Mouse (Mus musculus) hindbrain, postnatal 0 days (tissue): ENCODE measurements at regions not wholly inside any gene's neighbourhood (a gene's known extent, or its start where the extent isn't known, plus 50 kb on each side); places are given as distances from the start of the nearest gene placed in this dataset.

Experiments
- ATAC-seq: fragments of 200-750 bp; cut with Nextera tagmentation; 2 replicates; pipeline ENCODE4 v1.8.0; 2017; ENCODE audit warnings: mild to moderate bottlenecking, moderate TSS enrichment, moderate library complexity
- DNase-seq: peaks from one replicate; pipeline ENCODE4 v3.0.0-alpha.2; 2015; ENCODE audit warnings: low spot score
- H3K27ac ChIP-seq: fragments of 300-500 bp; sonication (generic); 2 replicates; pipeline ENCODE4 v1.5.1; 2014; ENCODE audit warnings: mild to moderate bottlenecking
- H3K27me3 ChIP-seq: fragments of 300-500 bp; sonication (generic); 2 replicates; pipeline ENCODE4 v1.6.1; 2014; ENCODE audit warnings: low read length, mixed read lengths; ENCODE audit not compliant: insufficient read depth
- H3K36me3 ChIP-seq: fragments of 300-500 bp; sonication (generic); 2 replicates; pipeline ENCODE4 v1.6.1; 2014; ENCODE audit warnings: low read length, mixed read lengths; ENCODE audit not compliant: insufficient read depth
- H3K4me1 ChIP-seq: fragments of 300-500 bp; sonication (generic); 2 replicates; pipeline ENCODE4 v1.6.1; 2014; ENCODE audit warnings: antibody characterized with exemption, low read length, mixed read lengths; ENCODE audit not compliant: insufficient read depth
- H3K4me2 ChIP-seq: fragments of 300-500 bp; sonication (generic); 2 replicates; pipeline ENCODE4 v1.6.1; 2014; ENCODE audit warnings: low read depth, mild to moderate bottlenecking, low read length, moderate library complexity, mixed read lengths
- H3K4me3 ChIP-seq: fragments of 300-500 bp; sonication (generic); 2 replicates; pipeline ENCODE4 v1.5.1; 2014; ENCODE audit warnings: low read length
- H3K9ac ChIP-seq: fragments of 300-500 bp; sonication (generic); replicated peaks from 2 replicates; pipeline ENCODE4 v1.6.1; 2014; ENCODE audit warnings: mild to moderate bottlenecking, low read length, moderate library complexity, mixed read lengths
- H3K9me3 ChIP-seq: fragments of 300-500 bp; sonication (generic); 2 replicates; pipeline ENCODE4 v1.6.1; 2016; ENCODE audit warnings: low read length, mixed read lengths
- CTCF ChIP-seq: IDR thresholded peaks from 2 replicates; pipeline ENCODE4 v1.5.1; 2016; ENCODE audit warnings: antibody characterized with exemption, control low read depth, low read depth
- WGBS: fragments of 180-500 bp; shearing (Covaris S2); extraction: QIAGEN DNeasy Blood & Tissue Kit; methylation state at CpG from one replicate; pipeline ENCODE4 v1.1.7; 2014; 5-methylcytosine and 5-hydroxymethylcytosine counted together

- Histone ChIP-seq H3K4me2 (no peak overlapping the region), H3K4me3 (no peak overlapping the region), H3K9ac (no peak overlapping the region), H3K27me3 (no peaks in the 10 kb centered on the region), H3K4me1 (no peaks in the 10 kb centered on the region), H3K27ac (no peak overlapping the region), H3K36me3 (no peaks in the 10 kb centered on the region), H3K9me3 (no peaks in the 10 kb centered on the region)
- 50% methylated on average over 2 of the region's 2 CpGs for WGBS
- DNase-seq, result no peak
- ATAC-seq, result no peak
- TF ChIP-seq CTCF, result no peak
Observed at GRCm38 (mm10) chr5:85621078-85621477, 444.3 kb downstream of the Cenpc1 start.

DNA sequence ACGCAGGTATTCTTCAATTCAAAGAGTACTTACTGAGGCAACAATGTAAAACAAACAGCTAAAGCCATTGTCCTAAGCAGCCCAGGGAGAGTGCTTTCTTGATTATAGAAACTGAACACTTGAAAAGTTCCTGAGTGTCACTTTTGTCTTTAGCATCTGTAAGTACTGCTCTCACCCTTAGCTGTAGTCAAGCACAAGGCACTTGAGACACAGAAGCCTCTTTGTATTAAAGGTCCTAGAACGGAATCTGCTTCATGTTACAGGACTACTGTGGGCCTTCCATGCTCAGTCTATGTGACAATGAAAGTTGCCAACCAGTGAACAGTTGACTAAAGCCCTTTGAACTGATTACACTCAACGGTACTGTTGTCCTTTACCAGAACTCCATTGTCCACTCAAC lies 450.6 kb downstream of the Cenpc1 start:
- 80% methylated on average over 3 of the region's 3 CpGs for WGBS
- H3K9ac ChIP-seq, result no peak overlapping the region
- no peak overlapping the region for H3K27ac ChIP-seq

GRCm38 (mm10) chr5:85612606-85613005 lies 452.8 kb downstream of the Cenpc1 start:
- DNase-seq (no peak), ATAC-seq (no peak)
- no peak overlapping the region for H3K27ac ChIP-seq
- H3K4me3 ChIP-seq, result no peak overlapping the region
- no peaks in the 10 kb centered on the region for H3K4me1 ChIP-seq
- no peaks in the 10 kb centered on the region for H3K9me3 ChIP-seq
- no peak overlapping the region for H3K9ac ChIP-seq
- TF ChIP-seq CTCF, result no peak
- 87% methylated on average over 4 of the region's 4 CpGs for WGBS
- no peaks in the 10 kb centered on the region for H3K27me3 ChIP-seq
- no peak overlapping the region for H3K4me2 ChIP-seq
- no peaks in the 10 kb centered on the region for H3K36me3 ChIP-seq

More for the DNA sequence above, 450.6 kb downstream of the Cenpc1 start:
- Histone ChIP-seq H3K4me1 (no peaks in the 10 kb centered on the region), H3K36me3 (no peaks in the 10 kb centered on the region), H3K4me3 (no peak overlapping the region), H3K4me2 (no peak overlapping the region), H3K9me3 (no peaks in the 10 kb centered on the region), H3K27me3 (no peaks in the 10 kb centered on the region)
- TF ChIP-seq CTCF, result no peak
- ATAC-seq (no peak), DNase-seq (no peak)

DNA sequence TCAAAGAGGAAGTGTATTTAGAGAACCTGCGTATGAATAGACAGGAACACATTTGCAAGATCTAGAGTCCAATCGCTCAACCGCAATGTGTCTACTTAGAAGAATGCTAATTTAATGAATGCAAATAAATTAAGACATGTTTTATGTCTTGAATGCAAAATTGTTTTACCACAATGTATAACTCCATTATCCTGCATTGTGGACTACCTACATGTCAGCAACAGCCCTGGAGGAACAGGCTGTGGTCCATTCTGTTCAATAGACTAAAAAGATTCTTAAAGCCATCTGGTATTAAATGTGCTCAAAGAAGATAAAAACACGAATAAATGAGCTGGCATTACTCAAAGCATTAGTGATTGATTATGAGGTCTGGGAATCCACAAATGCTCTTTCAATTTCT lies 456.3 kb downstream of the Cenpc1 start:
- Histone ChIP-seq H3K27me3 (no peaks in the 10 kb centered on the region), H3K9ac (no peak overlapping the region), H3K36me3 (no peaks in the 10 kb centered on the region), H3K4me3 (no peak overlapping the region), H3K4me1 (no peaks in the 10 kb centered on the region), H3K9me3 (no peaks in the 10 kb centered on the region), H3K4me2 (no peak overlapping the region), H3K27ac (no peak overlapping the region)
- DNase-seq, result no peak
- WGBS, result 64% methylated on average over 4 of the region's 4 CpGs
- TF ChIP-seq CTCF, result no peak
- no peak for ATAC-seq

- Histone ChIP-seq H3K4me3 (no peak overlapping the region), H3K36me3 (no peaks in the 10 kb centered on the region), H3K4me2 (no peak overlapping the region), H3K27ac (no peak overlapping the region), H3K9me3 (no peaks in the 10 kb centered on the region), H3K9ac (no peak overlapping the region), H3K27me3 (no peaks in the 10 kb centered on the region), H3K4me1 (peaks cover 3% of the 10 kb centered on the region; the same call in 1 of the 2 replicates)
- no peak for ATAC-seq
- TF ChIP-seq CTCF, result no peak
- no peak for DNase-seq
Observed at GRCm38 (mm10) chr5:85598164-85598563, 467.2 kb downstream of the Cenpc1 start.

DNA sequence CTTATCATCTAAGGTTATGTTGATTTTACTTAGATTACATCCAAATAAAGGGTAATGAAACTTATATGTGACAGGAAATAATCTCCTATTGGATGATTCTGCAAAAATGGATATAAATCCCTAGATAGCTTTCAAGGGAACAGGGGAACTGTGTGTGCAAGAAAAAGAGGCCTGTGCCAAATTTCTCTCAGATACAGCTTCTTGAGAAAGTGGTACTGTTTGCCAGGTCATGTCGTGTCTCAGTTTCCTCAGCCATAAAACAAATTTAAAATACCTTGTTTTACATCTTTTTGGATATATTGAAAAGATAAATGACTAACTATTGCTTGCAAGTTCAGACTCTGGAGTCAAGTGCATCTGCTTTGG lies 470.3 kb downstream of the Cenpc1 start:
- H3K9me3 ChIP-seq, result no peaks in the 10 kb centered on the region
- H3K4me3 ChIP-seq, result no peak overlapping the region
- no peak overlapping the region for H3K4me2 ChIP-seq
- H3K27me3 ChIP-seq, result no peaks in the 10 kb centered on the region
- H3K36me3 ChIP-seq, result no peaks in the 10 kb centered on the region
- H3K4me1 ChIP-seq, result peaks cover 3% of the 10 kb centered on the region; the same call in 1 of the 2 replicates
- H3K27ac ChIP-seq, result no peak overlapping the region
- DNase-seq (no peak), ATAC-seq (no peak)
- WGBS, result 27% methylated on average over 1 of the region's 1 CpGs
- no peak overlapping the region for H3K9ac ChIP-seq
- TF ChIP-seq CTCF, result no peak

- no peak for TF ChIP-seq CTCF
- Histone ChIP-seq H3K27ac (no peak overlapping the region), H3K36me3 (no peaks in the 10 kb centered on the region), H3K4me2 (no peak overlapping the region), H3K27me3 (no peaks in the 10 kb centered on the region), H3K9ac (no peak overlapping the region), H3K9me3 (no peaks in the 10 kb centered on the region), H3K4me3 (no peak overlapping the region), H3K4me1 (peaks cover 3% of the 10 kb centered on the region; the same call in 1 of the 2 replicates)
- ATAC-seq (no peak), DNase-seq (peak; percentile 53)
- WGBS, result 56% methylated on average over 4 of the region's 4 CpGs
Observed at GRCm38 (mm10) chr5:85594413-85595081, 470.8 kb downstream of the Cenpc1 start.
